Mouse (Mus musculus): ENCODE data around the gene Mgll. TPM values are rescaled to one million over a fixed set of nuclear protein-coding genes. Genes with fewer than 3 reads are reported as not detected.

The Mgll gene
- total RNA-seq, 1 experiment from 2014 or later: 279 TPM

GRCm38 (mm10) chr6:88844901-88845565 is 120.8 kb downstream of the Mgll start:
- no peak for DNase-seq

GRCm38 (mm10) chr6:88847571-88847970 is 123.4 kb downstream of the Mgll start:
- DNase-seq: no peak

GRCm38 (mm10) chr6:88849270-88849669 is 125.1 kb downstream of the Mgll start:
- peak; percentile 52 for DNase-seq

- DNase-seq: no peak
Observed at GRCm38 (mm10) chr6:88850034-88850433, 125.8 kb downstream of the Mgll start.

- no peak for DNase-seq
Observed at GRCm38 (mm10) chr6:88854509-88854908, 130.3 kb downstream of the Mgll start.

GRCm38 (mm10) chr6:88855636-88856035 is 131.4 kb downstream of the Mgll start:
- DNase-seq: peak; percentile 81

- DNase-seq: peak; percentile 63
Observed at GRCm38 (mm10) chr6:88857249-88857648, 133.0 kb downstream of the Mgll start.

- no peak for DNase-seq
Observed at GRCm38 (mm10) chr6:88857830-88858229, 133.6 kb downstream of the Mgll start.

GRCm38 (mm10) chr6:88858341-88858740 is 134.1 kb downstream of the Mgll start:
- no peak for DNase-seq

- peak; percentile 69 for DNase-seq
Observed at GRCm38 (mm10) chr6:88860914-88861313, 136.7 kb downstream of the Mgll start.

- no peak for DNase-seq
Observed at GRCm38 (mm10) chr6:88865704-88866103, 141.5 kb downstream of the Mgll start.

- DNase-seq: peak; percentile 76
Observed at GRCm38 (mm10) chr6:88869459-88869858, 145.2 kb downstream of the Mgll start.

- no peak for DNase-seq
Observed at GRCm38 (mm10) chr6:88870594-88870993, 146.4 kb downstream of the Mgll start.

GRCm38 (mm10) chr6:88871546-88871945 is 147.3 kb downstream of the Mgll start:
- no peak for DNase-seq

GRCm38 (mm10) chr6:88872811-88873210 is 148.6 kb downstream of the Mgll start:
- DNase-seq: no peak

GRCm38 (mm10) chr6:88873965-88874867 is 150.0 kb downstream of the Mgll start:
- DNase-seq: peak; percentile 34

GRCm38 (mm10) chr6:88874868-88875508 is 150.8 kb downstream of the Mgll start, which contains the start of gene Podxl2:
Podxl2 (minus strand) TSS chr6:88875044.
- peak; percentile 91 for DNase-seq

Other genes starting within 250 kb of the Mgll start
- gene Sec61a1, start 205.5 kb upstream of the Mgll start, total RNA-seq (2021): 157 and 179 TPM in 2 replicates
- 0.52 and 0.86 TPM in 2 replicates for gene Kbtbd12, start 86.5 kb upstream of the Mgll start, total RNA-seq (2021)
- 22.7 and 30.5 TPM in 2 replicates for gene Abtb1, start 117.6 kb downstream of the Mgll start, total RNA-seq (2021)
- 24.4 and 27.2 TPM in 2 replicates for gene Podxl2, start 150.6 kb downstream of the Mgll start, total RNA-seq (2021)
- gene Mcm2, start 174.4 kb downstream of the Mgll start, total RNA-seq (2021): 53.9 and 60.2 TPM in 2 replicates
- 73.2 and 73.8 TPM in 2 replicates for gene Tpra1, start 177.8 kb downstream of the Mgll start, total RNA-seq (2021)